Mouse (Mus musculus) frontal cortex, postnatal 10 days (tissue): ENCODE measurements around the gene 5330417H12Rik.

Source experiments
- DNase-seq, 2 experiments: peaks; one replicate each; pipeline ENCODE4 v3.0.0; 2022; ENCODE audit warnings: low spot score in 2 of 2, mixed read lengths in 1 of 2

5330417H12Rik gene

GRCm38 (mm10) chr7:107628383-107628782, 3.4 kb upstream of the 5330417H12Rik start:
- DNase-seq, result no peak

- DNase-seq, result no peak
Observed at GRCm38 (mm10) chr7:107625781-107626180, 820 bp upstream of the 5330417H12Rik start.

- DNase-seq, result no peak
Observed at GRCm38 (mm10) chr7:107624432-107624831, 529 bp downstream of the 5330417H12Rik start.

GRCm38 (mm10) chr7:107620137-107620536, 4.8 kb downstream of the 5330417H12Rik start:
- no peak for DNase-seq

- DNase-seq, result no peak
Observed at GRCm38 (mm10) chr7:107619225-107619624, 5.7 kb downstream of the 5330417H12Rik start.

GRCm38 (mm10) chr7:107618028-107618992, 6.7 kb downstream of the 5330417H12Rik start:
- no peak for DNase-seq

GRCm38 (mm10) chr7:107610880-107611279, 14.1 kb downstream of the 5330417H12Rik start:
- DNase-seq, result no peak

- DNase-seq, result no peak
Observed at GRCm38 (mm10) chr7:107609622-107610255, 15.2 kb downstream of the 5330417H12Rik start.

- no peak for DNase-seq
Observed at GRCm38 (mm10) chr7:107607766-107608165, 17.2 kb downstream of the 5330417H12Rik start.

- no peak for DNase-seq
Observed at GRCm38 (mm10) chr7:107602913-107603312, 22.0 kb downstream of the 5330417H12Rik start.

GRCm38 (mm10) chr7:107602505-107602904, 22.5 kb downstream of the 5330417H12Rik start:
- DNase-seq, result no peak

- DNase-seq, result no peak
Observed at GRCm38 (mm10) chr7:107600651-107601050, 24.3 kb downstream of the 5330417H12Rik start.

GRCm38 (mm10) chr7:107597956-107598355, 27.0 kb downstream of the 5330417H12Rik start:
- DNase-seq, result no peak

- DNase-seq, result no peak
Observed at GRCm38 (mm10) chr7:107596753-107597152, 28.2 kb downstream of the 5330417H12Rik start.

- DNase-seq, result no peak
Observed at GRCm38 (mm10) chr7:107595426-107595825, 29.5 kb downstream of the 5330417H12Rik start.

GRCm38 (mm10) chr7:107594857-107595402, 30.0 kb downstream of the 5330417H12Rik start, which contains the start of gene Ppfibp2:
TSS of gene Ppfibp2 (plus strand) at chr7:107595207.
- DNase-seq, result peak; percentile 78 to 81

- peak; percentile 10 to 27 for DNase-seq
Observed at GRCm38 (mm10) chr7:107594325-107594856, 30.6 kb downstream of the 5330417H12Rik start.

- DNase-seq, result no peak
Observed at GRCm38 (mm10) chr7:107593904-107594303, 31.1 kb downstream of the 5330417H12Rik start.

- peak in 1 of 2 experiments; percentile 5 for DNase-seq
Observed at GRCm38 (mm10) chr7:107592641-107593040, 32.3 kb downstream of the 5330417H12Rik start.

- DNase-seq, result no peak
Observed at GRCm38 (mm10) chr7:107574276-107574675, 50.7 kb downstream of the 5330417H12Rik start.
